Mouse (Mus musculus) C2C12 (cell line): ENCODE measurements around the gene Dab2. TPM values are rescaled to one million over a fixed set of nuclear protein-coding genes. Genes with fewer than 3 reads are reported as not detected.
A peak's percentile ranks its signal among the peaks of the same experiment; 100 is the strongest.

ENCODE experiments used
- H3K27me3 ChIP-seq: one replicate; pipeline ENCODE4 v1.6.1; 2011; ENCODE audit not compliant: control insufficient read depth, insufficient read depth, insufficient read length
- H3K36me3 ChIP-seq: one replicate; pipeline ENCODE4 v1.6.1; 2011; ENCODE audit not compliant: control insufficient read depth, insufficient read depth
- H3K4me3 ChIP-seq: one replicate; pipeline ENCODE4 v1.5.1; 2011; ENCODE audit warnings: mild to moderate bottlenecking, control low read depth; ENCODE audit not compliant: poor library complexity, insufficient read depth, severe bottlenecking
- H3K79me2 ChIP-seq: one replicate; pipeline ENCODE4 v1.6.1; 2011; ENCODE audit not compliant: control insufficient read depth, insufficient read depth
- H3K79me3 ChIP-seq: one replicate; pipeline ENCODE4 v1.6.1; 2011; ENCODE audit warnings: low read depth, control low read depth
- H3ac ChIP-seq: one replicate; pipeline ENCODE3; 2011; ENCODE audit warnings: low read depth; ENCODE audit not compliant: control insufficient read depth, insufficient read length
- CEBPB ChIP-seq: IDR thresholded peaks from one replicate; pipeline ENCODE4 v1.6.1; 2011; ENCODE audit warnings: low read depth, mild to moderate bottlenecking, control low read depth, moderate library complexity
- CTCF ChIP-seq: IDR thresholded peaks from one replicate; pipeline ENCODE4 v1.5.1; 2011; ENCODE audit not compliant: control insufficient read depth, insufficient read depth, insufficient read length
- FOSL1 ChIP-seq: IDR thresholded peaks from one replicate; pipeline ENCODE4 v1.8.0; 2011; ENCODE audit warnings: mild to moderate bottlenecking, low read length; ENCODE audit not compliant: poor library complexity, insufficient read depth, severe bottlenecking
- MAX ChIP-seq: IDR thresholded peaks from one replicate; pipeline ENCODE4 v1.6.1; 2011; ENCODE audit warnings: mild to moderate bottlenecking, control low read depth
- MYOD1 ChIP-seq: IDR thresholded peaks from one replicate; pipeline ENCODE4 v1.6.1; 2011; ENCODE audit warnings: low read depth; ENCODE audit not compliant: control insufficient read depth, insufficient read length
- MYOG ChIP-seq: IDR thresholded peaks from one replicate; pipeline ENCODE4 v1.6.1; 2011; ENCODE audit not compliant: control insufficient read depth, insufficient read length; ENCODE audit errors: extremely low read depth
- USF1 ChIP-seq: IDR thresholded peaks from one replicate; pipeline ENCODE4 v1.6.1; 2011; ENCODE audit warnings: low read depth, mild to moderate bottlenecking, control low read depth, moderate library complexity
- polyA plus RNA-seq: library from polyadenylated mRNA; unstranded; fragments of >200 nt; fragmentation: generic; extraction: Trizol; gene quantifications from one replicate; pipeline ENCODE4 v1.2.1, GENCODE M21; 2012; ENCODE audit warnings: missing spikeins

The Dab2 gene
- polyA plus RNA-seq, 1 experiment, result 31.3 TPM

DNA sequence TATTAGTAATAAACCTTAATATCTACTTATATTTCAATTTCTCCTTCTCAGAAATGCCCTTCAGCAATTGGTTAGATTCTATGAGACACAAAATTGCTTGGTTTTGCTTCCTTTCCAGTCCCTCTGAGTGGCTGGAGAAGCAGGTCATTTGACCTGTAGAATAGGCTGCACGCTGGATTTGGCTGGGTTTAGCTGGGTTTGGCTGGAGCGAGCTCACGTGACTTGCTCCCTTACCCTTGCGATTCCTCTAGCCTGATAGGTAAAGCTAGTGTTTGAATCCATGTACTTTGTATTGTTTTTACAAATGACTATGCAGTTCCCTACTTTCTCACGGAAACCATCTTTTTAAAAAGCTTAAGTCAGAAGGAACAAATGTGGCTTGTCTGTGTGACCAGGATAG lies 76.4 kb downstream of the Dab2 start:
- no peak overlapping the region for H3K4me3 ChIP-seq
- TF ChIP-seq FOSL1 (no peak), USF1 (peak; percentile 61)
- H3K79me3 ChIP-seq, result no peaks in the 10 kb centered on the region
- H3K79me2 ChIP-seq, result no peaks in the 10 kb centered on the region
- H3ac ChIP-seq, result no peak overlapping the region
- no peaks in the 10 kb centered on the region for H3K36me3 ChIP-seq
- H3K27me3 ChIP-seq, result no peaks in the 10 kb centered on the region

DNA sequence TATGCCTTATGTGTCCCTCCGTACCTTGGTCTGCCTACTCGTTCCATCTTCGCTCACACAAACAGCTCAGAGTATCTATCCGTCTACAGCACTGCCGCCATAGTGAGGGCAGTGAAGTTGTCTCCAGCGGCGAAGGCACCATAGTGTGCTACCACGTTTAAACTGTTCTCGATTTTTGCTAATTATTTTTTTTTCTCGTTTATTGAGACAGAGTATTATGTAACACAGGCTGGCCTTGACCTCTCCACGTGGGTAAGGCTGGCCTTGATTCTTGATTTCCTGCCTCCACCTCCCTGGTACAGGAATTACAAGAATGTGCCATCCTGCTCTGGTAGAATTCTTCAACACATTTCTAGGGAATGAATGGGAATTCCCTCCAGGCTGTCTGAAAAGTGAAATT lies 77.2 kb downstream of the Dab2 start:
- no peak overlapping the region for H3K4me3 ChIP-seq
- no peaks in the 10 kb centered on the region for H3K79me2 ChIP-seq
- no peaks in the 10 kb centered on the region for H3K27me3 ChIP-seq
- TF ChIP-seq CTCF, result no peak
- no peak for TF ChIP-seq USF1
- no peak for TF ChIP-seq CEBPB
- no peak for TF ChIP-seq MYOG
- no peak overlapping the region for H3ac ChIP-seq
- H3K79me3 ChIP-seq, result no peaks in the 10 kb centered on the region
- H3K36me3 ChIP-seq, result no peaks in the 10 kb centered on the region

DNA sequence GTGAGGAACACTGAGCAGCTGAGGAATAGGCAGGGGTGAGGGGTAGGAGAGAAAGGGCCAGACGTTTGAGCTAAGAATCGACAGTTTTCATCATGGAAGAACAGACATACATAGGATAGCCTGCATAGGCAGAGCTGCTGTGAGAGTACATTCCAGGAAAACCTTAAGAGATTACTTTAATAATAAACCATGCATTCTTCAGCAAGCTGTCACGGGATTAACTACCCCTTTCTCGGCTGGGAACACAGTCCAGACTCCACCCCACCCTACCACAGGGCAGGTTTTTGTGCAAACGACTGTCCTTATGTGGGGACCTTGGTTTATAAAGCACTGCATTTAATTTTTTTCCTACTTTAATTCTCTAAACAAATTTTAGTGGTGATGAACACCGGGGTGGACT lies 84.4 kb downstream of the Dab2 start:
- H3K27me3 ChIP-seq, result no peaks in the 10 kb centered on the region
- peak; percentile 32 for TF ChIP-seq FOSL1
- no peak for TF ChIP-seq USF1
- TF ChIP-seq MAX, result peak; percentile 26
- TF ChIP-seq CTCF, result no peak
- no peak overlapping the region for H3ac ChIP-seq
- peaks cover 15% of the 10 kb centered on the region for H3K79me3 ChIP-seq
- H3K36me3 ChIP-seq, result peaks cover 5% of the 10 kb centered on the region
- no peak overlapping the region for H3K4me3 ChIP-seq
- peaks cover 24% of the 10 kb centered on the region for H3K79me2 ChIP-seq

DNA sequence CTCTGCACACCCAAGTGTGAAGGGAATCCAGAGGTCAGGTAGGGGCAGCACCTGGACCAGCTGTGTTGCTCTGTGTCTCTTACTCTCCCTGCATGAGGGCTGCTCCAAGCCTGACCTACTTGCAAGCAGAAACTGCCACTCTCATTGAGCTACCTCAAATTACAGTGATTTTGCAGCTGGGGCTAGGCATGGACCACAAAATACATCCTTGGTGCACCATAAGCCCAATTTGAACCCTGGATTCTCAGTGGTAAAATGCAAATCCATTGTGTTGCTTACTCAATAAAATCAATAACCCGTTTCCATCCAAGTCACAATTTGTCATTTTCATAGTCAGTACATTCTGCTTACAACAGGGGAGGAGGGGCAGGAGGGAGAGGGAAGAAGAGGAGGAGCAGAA lies 85.7 kb downstream of the Dab2 start:
- Histone ChIP-seq H3K27me3 (no peaks in the 10 kb centered on the region), H3K4me3 (no peak overlapping the region)
- TF ChIP-seq CEBPB (no peak), FOSL1 (no peak)

DNA sequence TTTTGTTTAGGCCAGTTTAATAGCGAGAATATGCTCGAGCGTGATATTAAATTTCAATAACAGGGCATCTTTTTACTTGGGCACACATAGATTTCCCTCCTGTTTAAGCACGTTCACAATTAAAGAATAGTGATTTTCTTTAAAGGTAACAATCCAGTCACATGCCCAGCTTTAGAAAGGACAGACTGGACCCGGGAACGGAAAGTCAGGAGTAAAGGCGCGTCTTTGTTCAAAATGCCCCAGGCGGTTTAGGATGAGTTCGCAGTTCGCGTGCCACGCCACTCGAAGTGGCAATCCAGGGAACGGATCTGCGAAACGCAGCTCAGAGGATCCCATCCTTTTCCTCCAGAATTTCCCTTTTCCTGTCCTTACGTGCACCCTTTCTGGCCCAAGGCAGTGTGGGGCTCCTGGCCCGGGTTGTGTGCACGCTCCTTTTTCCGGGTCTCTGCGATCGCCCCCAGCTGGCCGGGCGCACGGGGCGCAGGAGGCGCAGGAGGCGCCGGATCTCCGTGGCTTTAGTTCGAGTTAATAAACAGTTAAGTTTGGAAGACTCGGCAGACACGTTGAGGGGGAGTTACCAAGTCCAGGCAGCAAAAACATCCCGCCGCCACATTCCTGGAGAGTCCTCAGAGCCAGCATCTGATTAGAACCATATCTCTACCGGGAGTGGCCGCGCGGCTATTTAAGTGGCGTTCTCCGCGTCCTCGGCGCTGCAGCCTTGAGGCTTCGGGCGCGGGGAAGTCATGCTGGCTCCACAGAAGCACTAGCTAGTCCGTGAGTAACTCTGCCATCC lies 86.8 kb downstream of the Dab2 start:
- Histone ChIP-seq H3ac (peak overlapping the region; percentile 80), H3K79me2 (peaks cover 41% of the 10 kb centered on the region), H3K4me3 (peak overlapping the region; percentile 54), H3K79me3 (peaks cover 20% of the 10 kb centered on the region), H3K27me3 (no peaks in the 10 kb centered on the region), H3K36me3 (peaks cover 8% of the 10 kb centered on the region)
- TF ChIP-seq MYOG (no peak), MAX (peak; percentile 88), CTCF (peak; percentile 57), FOSL1 (no peak), MYOD1 (no peak), CEBPB (no peak), USF1 (peak; percentile 68)

More for the DNA sequence above, 85.7 kb downstream of the Dab2 start:
- peaks cover 5% of the 10 kb centered on the region for H3K36me3 ChIP-seq
- H3K79me2 ChIP-seq, result peaks cover 36% of the 10 kb centered on the region
- H3ac ChIP-seq, result no peak overlapping the region
- H3K79me3 ChIP-seq, result peaks cover 18% of the 10 kb centered on the region

DNA sequence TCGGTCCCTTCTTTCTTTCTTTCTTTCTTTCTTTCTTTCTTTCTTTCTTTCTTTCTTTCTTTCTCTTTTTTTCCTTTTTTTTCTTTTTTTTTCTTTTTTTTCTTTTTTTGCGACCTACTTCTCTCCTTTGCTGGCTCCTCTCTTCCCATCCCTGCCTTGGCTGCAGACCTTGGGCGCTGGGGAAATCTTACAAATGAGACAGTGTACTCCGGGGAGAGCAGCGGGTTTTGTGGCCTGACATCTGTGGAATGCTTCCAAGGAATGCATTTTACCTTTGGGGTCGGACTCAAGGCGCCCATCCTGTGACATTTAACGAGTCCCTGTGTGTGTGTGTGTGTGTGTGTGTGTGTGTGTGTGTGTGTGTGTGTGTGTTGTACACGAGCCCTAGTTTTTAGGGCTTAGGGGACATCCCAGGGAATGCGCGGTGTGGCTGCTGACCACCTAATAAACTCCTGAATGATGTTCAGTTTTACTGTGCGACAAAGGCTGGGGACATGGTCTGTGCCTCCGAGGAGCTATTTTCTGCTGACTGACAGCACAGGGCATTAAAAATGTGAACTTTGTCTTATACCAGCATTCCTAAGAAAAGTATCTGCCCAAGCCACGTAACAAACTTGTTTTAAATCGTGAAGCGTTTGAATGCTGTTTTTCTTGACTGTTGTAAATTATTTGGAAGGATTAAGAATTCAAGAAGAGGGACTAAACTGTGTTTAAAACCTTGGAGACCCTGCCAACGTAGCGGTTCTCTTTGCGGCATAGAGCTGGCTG lies 87.6 kb downstream of the Dab2 start:
- no peak for TF ChIP-seq MYOD1
- no peak for TF ChIP-seq USF1
- TF ChIP-seq CTCF, result no peak
- TF ChIP-seq CEBPB, result no peak
- no peak for TF ChIP-seq MAX
- TF ChIP-seq MYOG, result no peak
- no peak for TF ChIP-seq FOSL1
- peak overlapping the region; percentile 54 for H3K4me3 ChIP-seq
- H3K36me3 ChIP-seq, result peaks cover 15% of the 10 kb centered on the region
- peaks cover 48% of the 10 kb centered on the region for H3K79me2 ChIP-seq
- no peaks in the 10 kb centered on the region for H3K27me3 ChIP-seq
- H3ac ChIP-seq, result peak overlapping the region; percentile 70
- H3K79me3 ChIP-seq, result peaks cover 20% of the 10 kb centered on the region
